Mouse (Mus musculus) embryo, embryonic 11.5 days (tissue): ENCODE results near the gene Lgals2.

Experiments
- DNase-seq: peaks from one replicate; pipeline ENCODE4 v3.0.0-alpha.2; 2012; ENCODE audit warnings: low read depth, low spot score

Lgals2 gene

DNA sequence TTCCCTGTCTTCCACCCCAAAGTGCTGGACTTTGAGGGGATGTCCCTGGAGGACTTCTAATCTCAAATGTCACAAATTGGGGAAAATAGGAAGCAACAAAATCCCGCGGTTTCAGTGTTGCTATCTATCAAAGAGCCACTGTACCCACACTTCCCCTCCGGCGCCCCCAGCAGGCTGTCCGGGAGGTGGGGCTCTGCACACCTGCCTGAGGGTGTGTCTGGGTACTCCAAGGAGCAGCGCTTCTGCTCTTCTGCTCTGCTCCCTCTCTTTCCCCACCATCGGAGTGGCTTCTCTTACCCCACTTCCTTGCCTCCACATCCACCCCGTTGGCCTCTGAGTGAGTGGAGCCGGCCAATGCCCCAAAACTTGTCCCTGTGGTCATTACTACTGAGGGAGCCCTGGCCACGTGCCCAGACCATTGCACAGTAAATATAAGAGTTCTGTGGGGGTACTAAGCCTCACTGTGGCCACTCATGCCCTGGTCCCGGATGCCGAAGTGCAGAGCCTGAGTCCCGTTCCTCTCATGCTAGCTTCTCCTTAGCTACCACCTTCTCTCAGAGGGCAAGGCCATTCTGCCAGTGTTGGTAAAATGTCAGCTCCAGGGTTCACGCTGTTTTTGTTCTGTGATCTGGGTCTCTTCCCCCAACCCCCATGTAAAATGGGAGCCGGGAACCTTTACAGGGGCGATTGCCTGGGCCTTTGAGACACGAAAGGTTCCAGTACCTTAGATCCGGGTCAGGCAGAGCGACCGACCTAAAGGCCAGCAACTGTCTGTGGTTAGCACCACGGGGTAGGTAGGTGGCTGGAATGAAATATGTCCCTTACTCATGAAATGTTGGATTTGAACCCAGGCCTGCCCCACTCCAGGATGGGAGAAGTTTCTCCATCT lies 11.5 kb downstream of the Lgals2 start:
- DNase-seq = no peak

DNA sequence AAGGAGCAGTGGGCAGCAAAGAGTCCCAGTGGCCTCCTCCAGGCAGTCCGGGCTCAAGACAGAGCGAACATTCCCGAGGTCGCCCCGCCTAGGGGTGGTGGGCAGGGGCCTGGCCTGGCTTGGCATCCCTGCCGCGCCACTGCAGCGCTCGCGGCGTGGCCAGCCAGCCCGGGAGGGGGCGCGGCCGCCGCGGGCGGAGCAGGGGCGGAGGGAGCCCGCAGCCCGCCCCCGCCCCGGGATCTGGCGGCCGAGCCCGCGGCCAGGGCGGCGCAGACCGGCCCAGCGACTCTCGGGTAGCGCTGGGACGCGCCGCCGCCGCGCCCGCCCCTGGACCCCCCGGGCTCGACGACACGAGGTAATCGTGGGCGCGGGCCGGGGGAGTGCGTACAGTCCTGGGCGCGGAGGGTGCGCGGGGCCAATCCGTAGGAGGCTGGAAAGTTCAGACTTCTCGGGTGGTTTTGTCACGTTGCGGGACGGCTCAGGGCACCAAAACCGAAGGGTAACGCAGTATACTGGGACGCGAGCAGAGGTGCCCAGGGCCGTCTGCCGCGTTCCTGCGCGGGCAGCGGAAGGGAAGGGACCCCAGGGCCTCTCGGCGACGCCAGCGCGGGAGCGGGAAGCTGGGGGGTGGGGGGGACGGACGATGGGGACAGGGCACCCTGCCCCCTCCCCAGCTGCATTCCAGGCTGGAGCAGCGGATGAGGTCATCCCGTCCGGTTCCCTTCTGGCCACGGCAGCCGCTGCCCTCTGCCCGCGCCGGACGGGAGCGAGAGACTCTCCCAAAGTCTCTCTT lies 12.8 kb downstream of the Lgals2 start, which contains the start of gene Cdc42ep1:
TSS of gene Cdc42ep1 (plus strand) at position 254 of the 793 bp plus-strand sequence.
- DNase-seq = no peak

DNA sequence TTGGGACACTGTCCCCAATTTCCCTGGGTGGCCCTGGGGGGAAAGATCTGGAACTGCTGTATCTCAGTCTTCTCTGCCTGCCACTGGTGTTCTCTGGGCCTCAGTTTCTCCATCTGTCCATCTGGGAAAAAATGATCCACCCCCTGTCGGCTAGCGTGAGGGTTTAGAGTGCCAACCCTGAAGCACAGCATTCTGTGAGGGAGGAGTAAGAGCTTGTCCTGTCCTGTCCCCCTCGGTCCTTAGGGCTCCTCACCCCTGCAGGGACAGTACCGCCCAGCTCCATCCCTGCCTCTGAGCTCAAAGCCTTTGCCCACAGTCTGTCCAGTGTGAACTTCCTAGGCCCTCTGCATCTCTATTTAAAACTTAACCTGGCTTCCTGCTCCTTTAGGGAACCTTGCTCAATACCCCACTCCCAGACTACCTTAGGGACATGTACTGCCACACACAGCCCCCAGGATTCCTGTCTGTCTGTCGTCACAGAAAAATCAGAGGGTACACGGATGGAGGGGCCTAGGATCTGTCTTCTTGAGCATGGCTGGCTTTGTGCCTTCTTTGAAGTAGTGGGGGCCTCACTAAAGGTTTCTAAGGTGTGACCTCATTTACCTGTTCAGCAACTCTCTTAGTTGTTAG lies 14.1 kb downstream of the Lgals2 start:
- no peak for DNase-seq

DNA sequence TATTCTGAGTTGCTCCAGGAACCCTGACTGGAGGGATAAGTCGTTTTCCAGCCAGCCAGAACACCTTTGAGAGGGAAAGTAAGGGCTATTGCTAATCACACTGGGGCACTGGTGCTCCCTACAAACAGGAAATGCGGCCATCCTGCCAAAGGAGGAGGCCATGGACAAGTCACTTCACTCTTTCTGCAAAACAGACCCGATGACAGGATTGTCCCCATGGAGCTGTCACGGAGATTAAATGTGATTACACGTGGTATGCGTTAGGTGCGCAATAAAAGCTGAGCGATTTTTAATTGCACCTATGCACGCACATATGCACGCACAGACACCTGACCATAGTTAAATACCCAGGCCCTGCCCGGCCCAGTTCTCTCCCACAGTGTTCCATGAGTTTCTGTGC lies 14.6 kb downstream of the Lgals2 start:
- no peak for DNase-seq

DNA sequence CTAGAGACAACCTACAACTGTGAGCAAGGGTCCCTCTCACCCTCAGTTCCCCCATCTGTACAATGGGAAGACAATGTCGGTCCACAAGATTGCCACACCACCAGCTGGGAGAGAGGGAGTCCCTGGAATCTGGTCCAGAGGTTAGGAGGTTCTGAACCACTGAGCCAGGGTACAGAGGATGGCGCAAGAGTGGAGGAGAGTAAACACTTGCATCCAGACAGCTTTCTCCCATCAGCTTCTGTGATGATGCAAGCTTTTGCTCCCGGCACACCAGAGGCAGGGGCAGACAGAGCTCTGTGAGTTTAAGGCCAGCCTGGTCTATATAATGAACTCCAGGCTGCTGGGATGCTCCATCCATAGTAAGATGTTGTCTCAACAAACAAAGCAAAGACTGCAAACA lies 15.1 kb downstream of the Lgals2 start:
- DNase-seq = no peak

DNA sequence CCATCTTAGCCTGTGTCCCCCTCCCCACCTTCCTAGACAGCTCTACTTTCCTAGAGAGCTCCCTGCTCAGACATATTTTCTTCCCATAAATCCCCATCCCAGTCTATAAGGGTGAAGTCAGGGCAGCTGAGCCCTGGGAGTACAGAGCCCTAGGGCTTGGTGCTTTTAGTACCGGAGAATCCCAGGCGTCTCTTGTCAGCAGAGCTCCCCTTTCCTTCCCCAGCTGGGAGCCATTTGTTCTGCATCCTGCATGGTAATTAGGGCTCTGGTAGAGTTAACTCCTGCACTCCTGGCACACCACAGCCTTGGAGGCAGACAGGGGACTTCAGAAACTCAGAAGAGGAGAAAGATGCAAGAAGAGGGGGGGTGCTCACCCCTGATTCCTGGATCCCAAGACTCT lies 15.6 kb downstream of the Lgals2 start:
- no peak for DNase-seq

DNA sequence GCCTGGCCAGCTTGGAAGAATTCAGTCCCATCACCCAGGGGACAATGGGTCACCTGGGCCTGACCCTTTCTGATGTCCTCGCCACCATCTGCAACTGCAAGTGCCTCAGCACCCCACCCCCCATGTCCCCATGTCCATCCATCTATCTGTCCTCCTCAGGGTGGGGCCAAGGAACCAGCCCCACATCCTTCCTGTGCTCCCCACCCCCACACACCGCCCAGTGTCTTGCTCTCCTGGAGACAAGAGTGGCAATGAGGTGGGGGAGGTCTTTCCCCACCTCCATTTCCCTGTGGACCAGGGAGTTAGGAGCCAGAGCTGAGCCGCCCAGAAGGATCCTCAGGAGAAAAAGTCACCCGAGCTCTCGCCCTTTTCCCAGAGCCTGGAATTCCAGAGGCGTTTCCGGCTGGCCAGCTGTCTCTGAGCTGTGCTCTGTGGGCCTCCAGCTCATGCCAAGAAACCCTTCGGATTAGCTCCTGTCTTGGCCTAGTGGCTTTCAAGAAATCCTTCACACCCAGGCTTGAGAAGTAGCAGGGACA lies 19.2 kb downstream of the Lgals2 start:
- DNase-seq = no peak

DNA sequence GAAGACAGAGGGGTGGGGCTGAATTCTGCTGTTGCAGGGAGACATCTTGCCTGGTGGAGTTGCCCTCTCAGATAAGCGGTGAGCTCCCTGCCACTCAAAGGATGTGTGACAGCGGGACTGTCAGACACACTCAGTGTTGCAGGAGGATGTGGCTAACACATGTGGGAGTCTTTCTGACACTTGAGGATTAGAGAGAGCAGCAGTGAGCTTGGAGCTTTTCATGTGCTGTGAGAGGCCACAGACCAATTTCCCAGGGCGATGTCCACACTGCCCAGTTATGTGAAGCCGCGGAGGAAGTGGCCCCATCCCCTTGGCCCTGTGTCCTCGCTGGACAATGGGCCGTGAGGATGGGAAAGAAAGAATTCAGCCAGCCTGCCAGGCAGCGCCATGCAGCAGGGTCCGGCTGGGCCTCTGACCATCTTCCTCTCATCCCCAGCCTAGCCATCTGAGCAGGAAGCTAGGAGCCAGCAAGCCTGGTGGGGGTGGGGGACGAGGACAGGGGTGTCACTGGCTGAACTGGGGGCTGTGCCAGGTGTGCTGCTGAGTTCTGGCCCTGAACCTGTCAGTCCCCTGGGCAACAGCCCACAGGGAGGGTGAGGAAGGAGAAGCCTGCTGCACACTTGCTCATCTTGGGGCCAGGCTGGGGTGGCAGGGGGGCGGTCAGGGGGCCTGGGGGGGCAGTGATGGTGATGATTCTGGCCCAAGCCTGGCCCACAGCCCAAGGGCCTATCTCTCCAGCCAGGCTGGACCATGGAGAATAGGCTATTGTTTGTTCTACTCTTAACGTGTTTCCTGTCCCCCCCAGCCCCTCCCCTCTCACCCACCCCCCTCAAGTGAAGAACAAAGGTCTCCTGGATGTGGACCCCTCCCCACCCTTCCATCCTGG lies 19.9 kb downstream of the Lgals2 start:
- no peak for DNase-seq

DNA sequence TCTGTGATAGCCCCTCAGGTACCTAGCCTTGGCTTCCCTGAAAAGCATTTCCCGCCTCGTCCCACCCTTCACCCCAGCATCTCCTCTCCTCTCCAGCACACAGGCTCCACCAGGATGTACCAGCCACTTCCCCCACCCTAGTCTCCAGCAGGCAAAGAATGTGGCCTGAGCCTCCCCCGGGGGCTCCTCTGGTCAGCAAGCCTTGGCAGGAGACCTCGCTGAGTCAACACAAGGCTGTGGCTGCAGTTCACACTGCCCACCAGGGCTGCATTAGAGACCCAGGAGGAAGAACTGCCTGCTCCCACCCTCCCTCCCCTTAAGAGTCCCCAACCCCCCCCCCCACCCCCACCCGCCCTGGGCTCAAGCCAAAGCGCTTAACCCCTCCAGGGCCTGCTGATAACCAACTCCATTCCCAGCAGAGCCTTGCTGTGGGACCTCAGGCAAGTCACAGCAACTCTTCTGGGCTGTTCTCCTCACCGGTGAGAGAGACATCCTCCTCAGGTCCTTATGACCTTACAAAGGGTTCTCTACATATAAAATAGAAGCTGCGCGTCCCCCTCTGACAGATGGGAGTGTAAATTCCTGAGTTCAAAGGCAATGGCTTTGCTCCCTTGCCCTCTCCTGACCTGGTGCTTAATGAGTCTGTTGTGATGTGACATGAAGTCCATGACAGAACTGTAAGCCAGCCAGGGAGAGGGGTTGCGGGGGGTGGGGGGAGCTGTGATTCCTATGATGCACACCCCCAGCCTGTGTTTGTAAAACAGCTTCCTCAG lies 20.9 kb downstream of the Lgals2 start:
- DNase-seq = no peak

DNA sequence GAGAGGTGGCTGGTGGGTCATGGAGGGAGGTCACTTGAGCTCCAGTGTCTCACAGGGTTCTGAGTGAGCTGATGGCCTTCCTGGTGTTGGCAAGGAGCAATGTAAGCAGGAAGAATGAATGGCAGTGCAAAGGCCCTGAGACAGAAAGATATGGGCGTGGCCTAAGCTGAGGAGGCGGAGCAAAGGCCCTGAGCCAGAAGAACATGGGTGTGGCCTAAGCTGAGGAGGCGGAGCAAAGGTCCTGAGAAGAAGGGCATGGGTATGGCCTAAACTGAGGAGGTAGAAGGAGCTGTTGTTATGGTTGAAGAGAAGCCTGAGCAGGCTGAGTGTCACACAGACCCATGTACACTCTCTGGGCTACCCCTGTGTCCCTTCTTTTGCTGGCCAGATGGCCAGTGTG lies 21.7 kb downstream of the Lgals2 start:
- DNase-seq = no peak

DNA sequence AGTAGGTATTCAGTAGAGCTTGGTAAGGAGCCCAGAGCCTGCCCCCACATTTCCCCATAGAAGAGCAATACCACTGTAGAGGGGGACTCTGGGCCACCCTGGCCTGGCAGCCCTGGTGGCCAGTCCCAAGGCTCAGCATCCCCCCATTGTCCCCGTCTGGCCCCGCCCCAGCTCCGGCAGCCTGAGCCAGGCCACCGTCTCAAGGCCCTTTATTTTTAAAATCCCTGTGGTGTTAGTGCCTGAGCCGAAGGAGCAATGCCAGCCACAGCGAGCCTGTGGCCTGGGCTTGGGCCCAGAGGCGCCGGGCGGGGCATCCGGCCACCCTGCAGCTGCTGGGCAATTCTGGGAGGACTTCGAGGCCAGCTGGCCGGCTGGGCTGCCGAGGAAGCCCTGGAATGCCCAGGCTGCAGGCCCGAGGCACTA lies 22.6 kb downstream of the Lgals2 start:
- DNase-seq = no peak

DNA sequence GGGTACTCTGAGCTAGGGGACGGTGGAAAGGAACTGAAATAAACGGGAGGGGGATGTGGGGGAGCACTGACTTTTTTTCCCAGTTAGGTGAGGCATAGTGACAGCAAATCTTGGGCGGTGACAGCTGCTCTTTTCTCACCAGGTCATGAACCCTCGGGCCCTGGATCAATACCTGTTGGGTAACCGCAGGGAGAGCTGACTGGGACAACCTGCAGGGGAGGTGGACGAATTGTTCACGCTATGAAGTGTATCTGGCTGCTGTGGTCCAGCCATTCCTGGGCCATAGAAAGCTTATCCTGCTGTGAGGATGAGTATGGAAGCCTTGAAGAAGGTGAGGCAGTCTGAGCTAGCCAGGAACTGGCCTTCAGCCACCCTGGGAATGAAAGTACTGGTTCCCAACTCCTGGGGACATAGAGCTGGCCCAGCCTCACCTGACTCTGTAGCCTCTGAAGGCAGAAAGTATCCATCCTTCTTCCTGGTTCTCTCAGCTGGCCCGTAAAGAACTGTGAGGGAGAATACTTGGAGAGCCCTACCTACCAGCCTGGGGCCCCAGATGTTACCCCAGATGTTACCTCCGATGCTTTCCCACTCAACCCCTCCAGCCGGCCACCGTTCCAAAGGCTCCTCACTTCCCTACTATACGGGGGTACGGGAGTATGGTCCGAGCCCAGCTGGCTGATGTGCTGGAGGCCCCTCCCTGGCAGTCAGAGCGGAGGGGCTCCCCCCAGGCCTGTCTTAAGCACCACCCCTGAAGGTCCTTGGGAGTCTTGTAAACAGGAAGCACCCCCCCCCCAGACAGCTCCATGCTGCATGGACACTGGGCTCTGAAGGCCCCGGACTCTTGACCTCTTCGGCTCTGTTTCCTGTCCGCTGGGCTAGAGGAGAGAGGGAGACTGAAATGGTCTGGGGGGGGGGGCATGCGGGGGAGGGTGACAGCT lies 23.3 kb downstream of the Lgals2 start:
- DNase-seq = no peak

DNA sequence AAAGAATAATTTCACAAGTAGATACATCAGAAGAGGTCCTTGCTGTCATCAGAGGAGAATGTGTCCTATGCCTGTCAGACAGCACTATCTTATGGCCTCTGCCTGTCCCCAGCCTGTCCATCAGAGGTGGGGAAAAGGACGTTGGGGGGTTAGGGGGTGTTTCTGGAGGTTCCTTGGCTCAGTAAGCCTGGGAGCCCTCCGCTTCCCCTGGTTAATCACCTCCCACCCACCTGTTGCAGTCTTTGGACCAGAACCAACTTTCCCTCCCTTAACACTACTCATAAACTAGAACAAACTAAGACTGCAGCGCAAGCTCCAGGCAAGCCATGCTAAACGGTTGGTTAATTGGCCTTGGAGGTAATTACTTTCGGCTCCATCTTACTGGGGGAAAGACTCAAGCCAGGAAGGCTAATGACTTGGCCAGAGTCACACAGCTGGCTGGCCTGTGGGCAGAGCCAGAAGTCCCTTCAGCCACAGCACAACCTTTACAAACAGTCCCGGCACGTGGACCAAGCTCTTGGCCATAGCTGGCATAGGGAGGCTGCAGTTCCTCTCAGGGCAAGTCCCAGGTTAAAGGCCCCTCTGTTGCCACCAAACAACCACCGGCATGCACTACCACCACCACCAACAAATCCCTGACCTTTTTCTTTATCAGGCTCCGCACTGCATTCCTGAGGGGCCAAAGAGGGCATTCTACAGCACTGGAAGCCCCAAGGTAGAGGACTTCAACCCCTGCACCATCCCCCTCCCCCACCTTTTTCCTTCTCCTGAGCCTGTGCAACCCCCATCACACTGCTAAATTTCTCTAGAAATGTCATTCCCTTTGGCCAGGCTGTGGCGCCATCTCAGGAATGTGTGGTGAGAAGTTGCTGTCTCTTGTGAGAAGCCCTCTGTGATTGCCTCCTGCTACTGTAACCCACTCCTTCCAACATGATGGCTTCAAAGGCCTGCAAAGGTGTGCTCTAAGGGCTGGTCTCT lies 24.3 kb downstream of the Lgals2 start:
- DNase-seq = no peak

DNA sequence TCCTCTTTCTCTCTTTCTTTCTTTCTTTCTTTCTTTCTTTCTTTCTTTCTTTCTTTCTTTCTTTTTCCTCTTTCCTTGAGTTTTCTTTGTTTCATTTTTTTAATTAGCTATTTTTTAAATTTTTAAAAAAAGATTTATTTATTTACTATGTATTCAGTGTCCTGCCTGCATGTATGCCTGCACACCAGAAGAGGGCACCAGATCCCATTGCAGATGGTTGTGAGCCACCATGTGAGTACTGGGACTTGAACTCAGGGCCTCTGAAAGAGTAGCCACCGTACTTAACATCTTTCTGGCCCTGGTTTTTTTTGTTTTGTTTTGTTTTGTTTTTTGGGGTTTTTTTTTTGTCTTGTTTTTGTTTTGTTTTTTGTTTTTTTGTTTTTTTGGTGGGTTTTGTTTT lies 25.7 kb downstream of the Lgals2 start:
- DNase-seq = no peak

DNA sequence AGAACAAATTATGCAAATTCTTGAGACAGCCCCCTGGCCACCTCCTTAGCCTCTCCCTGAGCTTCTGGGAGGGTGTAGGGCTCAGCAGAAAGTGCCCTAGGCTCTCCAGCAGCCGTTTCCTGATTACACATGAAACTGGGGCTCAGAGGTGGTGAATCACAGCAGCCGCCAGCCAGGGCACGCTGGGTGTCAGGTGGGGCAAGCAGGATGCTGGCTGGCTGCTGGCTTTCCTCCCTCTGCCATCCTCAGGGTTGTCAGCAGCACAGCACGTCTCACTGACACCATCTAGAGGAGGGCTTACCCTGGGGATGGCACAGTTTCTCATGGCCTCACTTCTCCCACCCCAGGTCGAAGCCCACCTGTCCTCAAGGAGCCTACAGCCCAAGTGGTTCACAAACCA lies 27.0 kb downstream of the Lgals2 start:
- DNase-seq = no peak

DNA sequence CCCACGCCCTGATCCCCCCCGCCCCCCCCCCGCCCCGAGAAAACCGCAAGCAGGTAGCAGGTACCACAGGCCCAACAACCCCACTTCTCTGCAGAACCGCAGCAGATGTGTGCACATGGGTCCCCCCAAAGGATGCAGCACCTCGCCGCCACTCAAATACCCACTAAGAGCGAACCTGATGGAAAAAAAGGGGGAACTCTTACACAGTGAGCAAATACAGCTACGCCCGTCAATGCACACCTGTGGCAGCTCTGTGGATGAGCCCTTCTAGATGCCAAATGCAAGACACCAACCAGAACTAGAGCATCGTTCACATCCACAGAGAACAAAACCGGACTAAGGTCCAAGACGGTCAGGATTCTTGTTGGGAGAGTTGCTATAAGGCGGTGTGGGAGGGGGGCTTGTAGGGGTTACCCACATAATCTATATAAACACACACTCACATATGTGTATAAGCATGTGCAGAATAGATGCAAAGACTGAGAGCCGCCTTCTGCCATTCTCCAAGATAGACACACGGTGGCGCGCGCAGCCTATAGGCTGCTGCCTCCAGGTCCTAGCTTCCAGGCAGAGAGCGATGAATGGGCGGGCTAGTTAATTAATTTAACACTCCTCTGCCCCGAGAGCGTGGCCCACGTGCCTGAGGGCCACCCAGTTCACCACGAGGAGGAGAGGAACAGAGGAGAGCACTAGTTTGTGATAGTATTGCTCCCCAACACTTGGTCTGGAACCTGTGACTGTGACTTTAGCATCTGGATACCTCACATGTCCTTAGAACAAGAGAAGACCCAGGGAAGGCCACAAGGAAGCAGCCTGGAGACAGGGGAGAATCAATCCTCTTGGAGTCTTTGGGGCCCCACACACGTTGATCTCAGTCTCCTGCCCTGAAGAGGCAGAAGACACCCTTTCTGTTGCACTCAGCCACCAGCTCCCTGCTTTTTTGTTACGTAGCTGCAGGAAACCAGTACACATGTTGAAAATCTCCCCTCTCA lies 28.8 kb downstream of the Lgals2 start:
- DNase-seq = peak; percentile 76

DNA sequence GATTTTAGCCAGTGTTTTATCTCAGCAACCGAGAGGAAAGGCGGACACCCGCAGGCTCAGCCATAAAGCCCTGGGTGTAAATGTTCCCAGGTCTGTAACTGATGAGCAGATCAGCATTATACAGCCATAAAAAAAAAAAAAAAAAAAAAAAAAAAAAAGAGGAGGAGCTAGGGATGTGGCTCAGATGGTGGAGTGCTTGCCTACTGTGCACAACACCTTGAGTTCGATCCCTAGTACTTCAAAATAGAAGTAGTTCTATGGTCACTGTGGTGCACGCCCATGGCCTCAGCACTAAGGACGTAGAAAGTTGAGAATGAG lies 39.3 kb downstream of the Lgals2 start:
- no peak for DNase-seq
